Mouse (Mus musculus): Measurements from ENCODE around the gene Tcf19.

The Tcf19 gene

GRCm38 (mm10) chr17:35516652-35517500 lies at the start of gene Tcf19, which contains the start of gene Cchcr1:
Tcf19 (minus strand) TSS chr17:35516824.
Cchcr1 (plus strand) TSS chr17:35517100.
- DNase-seq: peak; percentile 98

GRCm38 (mm10) chr17:35558216-35558615 lies 41.6 kb upstream of the Tcf19 start:
- DNase-seq: no peak

GRCm38 (mm10) chr17:35557351-35557750 lies 40.7 kb upstream of the Tcf19 start:
- DNase-seq: no peak

- peak; percentile 75 for DNase-seq
Measured at GRCm38 (mm10) chr17:35556812-35557211, 40.2 kb upstream of the Tcf19 start.

GRCm38 (mm10) chr17:35556186-35556765 lies 39.7 kb upstream of the Tcf19 start:
- DNase-seq: no peak

- DNase-seq: no peak
Measured at GRCm38 (mm10) chr17:35554761-35555397, 38.3 kb upstream of the Tcf19 start.

- DNase-seq: no peak
Measured at GRCm38 (mm10) chr17:35554321-35554720, 37.7 kb upstream of the Tcf19 start.

- DNase-seq: no peak
Measured at GRCm38 (mm10) chr17:35551881-35552414, 35.3 kb upstream of the Tcf19 start, which contains the start of gene Cdsn. Cdsn (plus strand) TSS chr17:35552128.

GRCm38 (mm10) chr17:35550871-35551270 lies 34.2 kb upstream of the Tcf19 start:
- DNase-seq: no peak

- no peak for DNase-seq
Measured at GRCm38 (mm10) chr17:35550143-35550494, 33.5 kb upstream of the Tcf19 start.

- DNase-seq: peak; percentile 81
Measured at GRCm38 (mm10) chr17:35549437-35550142, 33.0 kb upstream of the Tcf19 start.

GRCm38 (mm10) chr17:35548636-35549035 lies 32.0 kb upstream of the Tcf19 start:
- no peak for DNase-seq

- DNase-seq: no peak
Measured at GRCm38 (mm10) chr17:35547465-35547864, 30.8 kb upstream of the Tcf19 start.

- DNase-seq: peak; percentile 68
Measured at GRCm38 (mm10) chr17:35544680-35545079, 28.1 kb upstream of the Tcf19 start.

- DNase-seq: no peak
Measured at GRCm38 (mm10) chr17:35544001-35544400, 27.4 kb upstream of the Tcf19 start.

GRCm38 (mm10) chr17:35543412-35543861 lies 26.8 kb upstream of the Tcf19 start:
- DNase-seq: no peak

- no peak for DNase-seq
Measured at GRCm38 (mm10) chr17:35542761-35543411, 26.3 kb upstream of the Tcf19 start.

- DNase-seq: no peak
Measured at GRCm38 (mm10) chr17:35539540-35539939, 22.9 kb upstream of the Tcf19 start.

GRCm38 (mm10) chr17:35538476-35538875 lies 21.9 kb upstream of the Tcf19 start:
- DNase-seq: no peak

- DNase-seq: no peak
Measured at GRCm38 (mm10) chr17:35537421-35537820, 20.8 kb upstream of the Tcf19 start.

- DNase-seq: peak; percentile 84
Measured at GRCm38 (mm10) chr17:35534343-35534742, 17.7 kb upstream of the Tcf19 start.

- DNase-seq: no peak
Measured at GRCm38 (mm10) chr17:35532901-35533300, 16.3 kb upstream of the Tcf19 start, which contains the start of gene Psors1c2. Psors1c2 (plus strand) TSS chr17:35533201.

All from lung, postnatal 36 days (tissue).